Mouse (Mus musculus) embryo, embryonic 10 days (tissue): ENCODE measurements at regions not wholly inside any gene's neighbourhood (a gene's known extent, or its start where the extent isn't known, plus 50 kb on each side); places are given as distances from the start of the nearest gene placed in this dataset.
A peak's percentile ranks its signal among the peaks of the same experiment; 100 is the strongest.

Experiments used
- DNase-seq: peaks from one replicate; pipeline ENCODE4 v3.0.0-alpha.2; 2015; ENCODE audit warnings: low spot score

DNA sequence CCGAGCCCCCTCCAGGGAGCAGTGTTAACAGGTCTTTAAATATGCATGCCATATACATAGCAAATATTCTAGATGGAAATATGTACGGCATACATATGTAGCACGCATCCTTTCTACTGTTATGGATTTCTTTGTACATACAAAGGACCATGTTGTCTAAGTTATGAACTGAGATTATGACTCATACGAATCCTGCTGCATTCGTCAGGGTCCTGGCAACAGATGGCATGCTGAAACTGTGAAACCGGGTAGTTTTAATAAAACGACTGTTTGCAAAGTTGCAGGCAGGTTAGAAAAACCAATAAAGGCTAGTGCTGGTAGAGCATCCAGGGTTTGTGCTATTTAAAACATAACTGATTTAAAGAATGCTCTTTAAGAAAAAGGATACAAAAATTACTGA, 88.8 kb upstream of the Tlk1 start:
- DNase-seq, result no peak

DNA sequence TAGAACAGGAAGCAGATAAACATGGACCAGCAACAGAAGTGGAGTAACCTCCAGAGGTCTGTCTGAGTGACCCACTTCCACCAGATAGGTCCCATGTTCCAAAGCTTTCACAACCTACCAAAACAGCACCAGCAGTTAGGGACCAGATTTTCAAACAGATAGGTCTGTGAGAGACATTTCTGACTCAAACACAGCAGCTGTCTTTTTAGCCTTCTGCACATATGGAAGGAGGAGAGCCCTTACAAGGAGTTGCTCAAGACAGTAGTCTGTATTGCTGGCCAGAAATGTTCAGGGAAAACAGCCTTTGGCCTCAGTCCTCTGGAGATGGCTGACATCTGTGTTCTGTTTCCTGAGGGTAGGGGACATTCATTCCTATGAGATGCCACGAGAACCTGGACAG, 83.9 kb upstream of the Tlk1 start:
- no peak for DNase-seq

DNA sequence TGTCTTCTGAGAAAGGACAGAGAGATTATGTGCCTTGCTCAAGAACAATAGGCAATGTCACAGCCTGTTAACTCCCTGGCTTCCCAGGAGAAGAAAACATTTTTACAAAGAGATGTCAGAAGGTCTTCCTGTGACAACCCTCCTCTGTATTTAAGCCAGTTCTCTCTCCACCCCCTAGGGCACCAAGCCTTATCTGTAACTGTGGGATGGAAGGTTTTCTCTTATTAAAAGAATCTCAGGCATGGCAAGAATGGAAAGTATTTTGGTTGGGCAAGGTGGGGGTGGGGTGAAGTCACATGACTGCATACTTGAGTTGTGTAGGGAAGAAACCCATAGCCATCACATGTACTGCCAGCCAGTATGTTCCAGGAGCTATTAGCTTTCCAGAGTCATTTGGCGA, 83.1 kb upstream of the Tlk1 start:
- peak; percentile 73 for DNase-seq

DNA sequence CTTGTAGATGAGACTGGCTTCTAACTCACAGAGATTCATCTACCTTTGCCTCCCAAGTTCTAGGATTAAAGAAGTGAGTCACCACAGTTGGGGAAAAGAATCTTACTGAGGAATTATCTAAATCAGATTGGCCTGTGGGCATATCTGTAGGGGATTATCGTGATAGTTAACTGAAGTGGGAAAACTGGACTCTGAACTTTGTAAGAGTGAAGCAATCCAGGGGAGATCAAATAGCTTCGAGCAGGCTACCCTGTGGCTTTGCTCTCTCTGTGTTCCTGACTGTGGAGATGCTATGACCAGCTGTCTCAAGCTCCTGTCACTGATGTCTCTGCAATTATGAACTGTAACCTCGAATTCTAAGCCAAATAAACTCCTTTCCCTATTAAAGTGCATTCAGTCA, 80.7 kb upstream of the Tlk1 start:
- DNase-seq, result no peak

DNA sequence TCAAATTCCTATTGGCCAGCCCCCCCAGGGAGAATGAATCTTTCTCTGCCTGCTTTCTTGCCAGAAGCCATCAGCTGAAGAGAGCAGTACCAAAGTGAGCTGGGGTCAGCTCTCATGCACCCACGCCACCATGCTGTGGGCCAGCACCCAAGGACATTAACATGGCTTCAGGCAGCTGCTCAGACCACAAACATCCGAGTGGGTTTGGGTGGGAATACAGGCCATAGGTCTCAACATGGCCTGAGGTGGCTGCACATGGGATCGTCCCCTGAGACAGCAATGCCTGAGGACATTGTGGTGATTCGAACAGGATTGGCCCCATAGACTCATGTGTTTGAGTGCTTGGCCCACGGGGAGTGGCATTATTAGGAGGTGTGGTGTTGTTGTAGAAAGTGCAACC, 78.9 kb upstream of the Tlk1 start:
- DNase-seq, result no peak

DNA sequence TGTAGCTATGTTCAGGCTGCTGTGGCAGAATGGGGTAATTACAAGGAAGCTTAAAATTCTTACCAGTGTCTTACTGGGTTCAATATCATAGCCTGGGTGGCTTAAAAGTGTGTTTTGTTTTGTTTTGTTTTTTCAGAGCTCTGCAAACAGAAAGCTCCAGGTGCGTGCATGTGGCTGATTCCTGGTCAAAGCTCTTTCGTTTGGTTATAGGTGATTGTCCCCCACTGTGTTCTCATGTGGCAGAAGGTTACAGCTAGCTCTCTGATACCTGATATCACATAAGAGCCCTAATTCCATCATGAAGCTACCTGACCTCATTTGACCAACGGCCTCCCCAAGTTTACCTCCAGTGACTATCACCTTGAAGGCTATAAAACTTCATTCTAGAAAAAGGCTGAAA, 76.7 kb upstream of the Tlk1 start:
- no peak for DNase-seq

DNA sequence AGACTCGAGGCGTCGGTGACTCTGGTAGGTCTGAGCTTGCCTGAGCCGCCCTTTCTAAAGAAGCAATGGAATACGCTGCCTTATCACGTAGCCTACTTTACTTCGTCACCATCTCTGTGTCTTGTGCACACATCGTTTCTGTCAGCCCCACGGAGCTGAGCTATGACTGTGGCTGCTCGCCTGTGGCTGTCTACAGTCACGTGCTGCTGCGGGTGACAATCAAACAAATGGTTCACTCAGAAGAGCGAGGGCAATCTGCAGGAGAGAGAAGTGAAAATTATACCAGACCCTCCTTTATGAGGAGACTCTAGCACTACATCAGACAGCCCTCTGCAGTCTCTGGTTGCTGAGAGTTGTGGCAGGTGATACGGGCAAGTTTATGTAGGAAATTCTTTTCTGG, 76.0 kb upstream of the Tlk1 start:
- DNase-seq, result no peak

DNA sequence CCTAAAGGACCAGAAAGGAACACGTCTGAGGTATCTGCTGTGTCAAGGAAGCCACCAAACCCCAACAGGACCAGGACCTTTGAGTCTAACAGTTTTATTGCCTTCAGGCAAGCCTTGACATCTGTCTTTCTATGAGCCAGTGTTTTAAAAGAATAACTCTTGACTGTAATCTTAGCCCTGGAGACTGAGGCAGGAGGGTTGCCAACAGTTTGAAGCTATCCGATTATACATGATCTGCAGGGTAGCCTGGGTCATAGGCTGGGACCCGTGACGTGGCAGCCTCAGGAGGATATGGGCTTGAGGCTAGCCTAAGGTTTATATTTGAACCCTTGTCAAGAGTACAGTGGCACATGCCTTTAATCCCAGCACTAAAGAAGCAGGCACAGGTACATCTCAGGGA, 73.5 kb upstream of the Tlk1 start:
- no peak for DNase-seq

DNA sequence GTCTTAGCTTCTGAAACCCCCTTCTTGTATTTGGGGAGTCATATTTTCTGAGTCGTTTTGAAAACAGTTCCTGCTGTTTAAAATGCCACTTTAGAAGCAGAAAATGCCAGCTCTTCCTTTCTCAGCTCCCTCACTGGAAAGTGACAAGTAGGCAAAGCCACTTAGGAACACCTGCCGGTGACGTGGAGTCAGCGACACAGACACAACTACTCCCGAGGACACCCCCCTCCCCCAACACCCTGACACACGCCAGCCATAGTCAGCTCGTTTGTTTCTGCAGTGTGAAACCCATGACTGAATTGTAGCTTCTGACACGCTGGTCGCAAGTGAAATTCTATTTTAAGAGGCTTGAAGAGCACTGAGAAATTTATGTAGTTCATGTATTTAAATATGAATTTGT, 72.9 kb upstream of the Tlk1 start:
- no peak for DNase-seq

DNA sequence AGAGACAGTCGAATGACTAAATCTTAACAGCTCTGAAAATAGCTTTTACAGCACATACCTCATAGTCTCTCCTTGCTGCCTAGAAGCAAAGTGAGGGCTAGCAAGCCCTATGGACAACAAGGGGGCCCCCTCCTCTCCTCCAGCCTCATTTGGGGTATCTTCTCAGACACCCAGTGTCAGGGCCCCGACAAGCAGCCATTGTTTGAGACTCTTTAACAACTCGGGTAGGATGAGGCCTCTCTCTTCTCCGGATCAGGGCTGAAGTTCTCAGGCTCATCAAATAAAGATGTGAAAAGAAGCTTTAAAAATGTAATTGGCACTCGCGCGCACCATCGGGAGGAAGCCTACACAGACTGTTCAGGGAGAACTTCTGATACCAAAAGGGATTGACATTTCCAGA, 71.8 kb upstream of the Tlk1 start:
- DNase-seq, result no peak

DNA sequence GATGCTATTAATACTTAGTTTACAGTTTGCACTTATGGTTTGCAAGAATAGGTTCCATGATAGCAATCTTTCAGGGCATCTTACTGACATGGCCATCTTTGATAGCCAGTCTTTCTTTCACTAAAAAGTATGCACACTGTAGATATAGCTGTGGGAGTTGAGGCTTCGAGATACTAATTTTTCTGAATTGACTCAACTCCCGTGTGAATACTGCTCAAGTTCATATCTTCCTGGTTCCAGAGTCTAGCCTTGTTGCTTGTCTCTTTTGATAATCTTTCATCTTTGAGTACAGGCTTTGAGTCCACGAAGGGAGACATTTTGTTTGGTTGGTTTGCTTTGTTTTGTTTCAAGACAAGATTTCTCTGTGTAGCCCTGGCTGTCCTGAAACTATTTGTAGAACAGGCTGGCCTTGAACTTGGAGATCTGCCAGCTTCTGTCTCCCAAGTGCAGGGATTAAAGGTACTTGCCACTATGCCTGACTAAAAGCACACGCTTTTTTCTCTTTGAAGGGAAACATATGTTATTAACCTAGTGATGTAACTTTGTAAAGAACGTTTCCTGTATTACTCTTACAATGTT, 64.1 kb upstream of the Tlk1 start:
- no peak for DNase-seq

DNA sequence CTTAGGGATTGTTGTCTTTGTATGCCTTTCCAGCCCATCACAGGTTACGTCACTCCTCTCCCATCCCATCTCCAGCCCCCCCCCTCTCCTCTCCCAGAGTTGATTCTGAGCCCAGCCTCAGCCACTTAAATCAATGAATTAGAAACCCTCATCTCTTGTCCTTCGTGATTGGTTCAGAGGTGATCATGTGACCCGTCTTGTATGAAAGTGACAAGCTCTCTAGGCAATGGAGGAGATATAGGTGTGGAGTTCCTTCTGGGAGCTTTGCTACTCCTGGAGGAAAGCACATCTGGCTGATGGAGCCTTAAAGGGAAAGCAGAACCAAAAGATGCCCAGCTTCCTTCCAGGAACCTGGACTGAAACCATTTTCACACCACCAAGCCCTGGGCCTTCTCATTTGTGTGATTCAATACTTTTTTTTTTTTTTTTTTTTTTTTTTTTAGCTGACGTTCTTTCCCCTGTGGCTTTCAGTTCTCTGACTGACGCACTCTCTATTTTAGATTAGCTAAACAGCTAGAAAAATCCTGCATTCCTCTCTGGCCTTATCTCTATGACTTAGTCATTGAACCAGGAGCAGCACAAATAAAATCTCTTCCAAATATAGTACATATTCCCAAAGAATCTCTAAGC, 63.4 kb upstream of the Tlk1 start:
- no peak for DNase-seq

DNA sequence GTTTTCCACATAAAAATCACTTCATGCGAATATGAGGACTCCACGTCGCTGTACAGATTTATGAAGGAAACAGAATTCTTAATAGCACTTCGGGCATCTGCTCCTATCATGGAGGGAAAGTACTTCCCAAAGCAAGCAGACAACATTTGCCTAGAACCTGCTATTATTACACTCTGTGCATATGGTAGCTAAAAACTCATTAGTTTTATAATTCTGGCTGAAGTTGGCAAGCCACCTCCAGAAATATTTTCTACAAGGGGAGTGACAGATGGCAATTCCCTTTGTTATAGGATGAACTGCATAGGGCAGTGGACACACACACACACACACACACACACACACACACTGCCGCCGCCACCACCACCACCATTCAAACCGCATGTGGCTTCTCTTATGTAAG, 61.3 kb upstream of the Tlk1 start:
- DNase-seq, result no peak

DNA sequence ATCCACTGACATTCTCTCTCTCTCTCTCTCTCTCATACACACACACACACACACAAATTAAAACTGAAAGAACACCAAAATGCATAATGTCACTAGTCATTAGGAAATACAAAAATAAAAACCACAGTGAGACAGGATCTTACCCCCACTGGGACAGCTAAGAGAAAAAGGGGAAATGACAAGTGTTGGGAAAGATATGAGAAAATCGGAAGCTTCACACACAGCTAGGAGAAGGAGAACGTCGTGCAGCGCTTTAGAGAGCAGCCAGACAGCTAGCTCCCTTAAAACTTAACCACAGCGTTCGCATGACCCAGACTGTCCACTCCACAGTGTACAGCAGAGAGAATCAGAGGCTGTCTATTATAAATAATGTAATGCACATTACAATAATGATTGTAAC, 60.1 kb upstream of the Tlk1 start:
- DNase-seq, result no peak

DNA sequence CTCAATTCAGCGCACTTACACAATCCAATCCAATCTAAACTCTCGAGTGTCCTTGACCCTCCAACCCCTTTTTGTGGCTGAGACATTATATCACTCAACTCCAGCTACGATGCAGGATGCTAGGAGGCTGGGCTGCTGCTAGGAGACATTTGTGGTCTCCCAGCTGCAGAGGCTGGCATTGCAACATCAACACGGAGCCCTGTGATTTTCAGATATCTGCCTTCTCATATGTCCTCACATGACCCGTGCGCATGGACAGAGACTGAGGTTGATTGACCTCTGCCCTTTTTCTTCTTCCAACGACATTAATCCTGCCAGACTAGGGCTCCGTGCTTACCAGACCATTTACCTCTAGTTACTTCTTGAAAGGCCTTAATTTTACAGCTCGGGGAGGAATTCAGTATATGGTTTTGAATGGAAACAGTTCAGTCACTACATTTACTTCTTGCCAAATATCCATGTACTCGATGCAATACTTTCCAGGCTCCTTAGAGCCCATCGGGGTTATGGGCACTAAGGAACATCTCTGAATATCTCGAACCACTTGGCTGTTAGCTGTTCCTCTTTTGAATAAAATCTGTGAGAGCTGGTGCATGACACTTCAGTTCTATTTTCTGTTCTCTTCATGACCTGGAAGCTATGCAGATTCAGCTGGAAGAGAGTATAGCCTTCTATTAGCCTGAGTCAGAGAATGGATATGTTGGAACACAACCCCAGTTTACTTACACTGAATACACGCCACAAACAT, 52.0 kb upstream of the Tlk1 start:
- DNase-seq, result no peak

DNA sequence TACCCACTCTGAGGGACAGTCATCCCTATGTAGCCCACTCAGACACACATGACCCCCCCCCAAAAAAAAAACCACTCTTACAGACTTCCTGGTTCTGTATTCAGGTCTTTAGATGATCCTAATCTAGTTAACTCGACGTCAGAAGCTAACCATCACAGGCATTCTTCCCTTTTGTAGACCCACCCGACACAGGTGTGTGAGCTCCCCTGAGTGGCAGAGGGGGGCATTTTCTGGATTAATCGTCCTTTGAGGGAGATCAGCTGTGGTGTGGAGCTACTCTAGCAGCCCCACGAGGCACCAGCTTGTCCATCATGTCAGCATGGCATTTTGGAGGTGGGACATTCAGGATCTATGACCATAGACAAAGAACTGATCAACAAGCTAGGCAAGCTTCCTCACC, 50.7 kb upstream of the Tlk1 start:
- no peak for DNase-seq
